Mouse (Mus musculus): ENCODE results near the gene Cxcl9.

DNA sequence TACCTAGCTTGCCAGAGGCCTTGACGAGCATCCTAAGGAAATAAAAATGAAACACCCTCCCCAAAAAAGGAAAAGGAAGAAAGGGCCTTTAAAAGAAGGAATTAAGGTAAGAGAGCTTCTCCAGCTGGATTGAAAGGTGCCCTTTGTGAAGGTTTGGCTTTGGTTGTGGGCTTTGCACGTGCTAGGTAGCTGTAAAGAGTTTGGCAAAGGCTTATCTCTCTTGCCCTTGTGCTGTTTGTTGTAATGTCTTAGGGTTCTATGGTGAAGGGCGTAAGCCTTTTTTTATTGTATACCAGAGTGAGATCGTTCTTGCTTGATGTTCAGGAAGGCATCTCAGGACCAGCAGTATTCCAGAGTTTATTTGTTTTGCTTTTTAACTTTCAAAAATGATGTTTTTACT, 12.7 kb upstream of the Cxcl9 start:
- TF ChIP-seq CTCF (IDR thresholded peaks at IDR 0.05; ENCODE audit: borderline replicate concordance, control insufficient read depth, extremely low read depth, insufficient read depth, low read length, poor library complexity): no peak
- TF ChIP-seq POLR2A (IDR thresholded peaks at IDR 0.05; ENCODE audit: control insufficient read depth, extremely low read depth, insufficient read depth, low read length, poor library complexity): no peak
